Mouse (Mus musculus) embryo, embryonic 9.5 days (tissue): ENCODE measurements around the gene Ube2j1.
A peak's percentile ranks its signal among the peaks of the same experiment; 100 is the strongest.
"Not testable (repeated sequence)": the region's sequence is repeated elsewhere in the genome, so short reads cannot be mapped to it uniquely, and the experiment has no call there.

Experiments
- DNase-seq: peaks from one replicate; pipeline ENCODE4 v3.0.0-alpha.2; 2017; ENCODE audit errors: extremely low spot score

Ube2j1 gene

GRCm38 (mm10) chr4:33031195-33031960, at the start of gene Ube2j1:
Gene Ube2j1, plus strand, starts transcription at chr4:33031416.
- peak; percentile 88 for DNase-seq

GRCm38 (mm10) chr4:32981617-32982016, 49.6 kb upstream of the Ube2j1 start:
- no peak for DNase-seq

GRCm38 (mm10) chr4:32982041-32982715, 49.0 kb upstream of the Ube2j1 start:
- DNase-seq: peak; percentile 16

GRCm38 (mm10) chr4:32982716-32983175, 48.5 kb upstream of the Ube2j1 start, which contains the start of gene Rragd:
Gene Rragd, plus strand, starts transcription at chr4:32983037.
- DNase-seq: no peak

- peak; percentile 76 for DNase-seq
These were observed 47.8 kb upstream of the Ube2j1 start for GRCm38 (mm10) chr4:32983176-32984155.

GRCm38 (mm10) chr4:32984242-32984641, 47.0 kb upstream of the Ube2j1 start:
- DNase-seq: peak; percentile 42

GRCm38 (mm10) chr4:32984801-32985675, 46.2 kb upstream of the Ube2j1 start:
- peak; percentile 61 for DNase-seq

- peak; percentile 74 for DNase-seq
These were observed 45.5 kb upstream of the Ube2j1 start for GRCm38 (mm10) chr4:32985684-32986083.

GRCm38 (mm10) chr4:32987006-32987405, 44.2 kb upstream of the Ube2j1 start:
- DNase-seq: no peak

GRCm38 (mm10) chr4:32989346-32989745, 41.9 kb upstream of the Ube2j1 start:
- no peak for DNase-seq

- no peak for DNase-seq
These were observed 37.0 kb upstream of the Ube2j1 start for GRCm38 (mm10) chr4:32994168-32994567.

- DNase-seq: no peak
These were observed 35.1 kb upstream of the Ube2j1 start for GRCm38 (mm10) chr4:32996083-32996482.

- no peak for DNase-seq
These were observed 33.6 kb upstream of the Ube2j1 start for GRCm38 (mm10) chr4:32997571-32997970.

GRCm38 (mm10) chr4:32998996-32999395, 32.2 kb upstream of the Ube2j1 start:
- DNase-seq: no peak

- DNase-seq: no peak
These were observed 29.1 kb upstream of the Ube2j1 start for GRCm38 (mm10) chr4:33002081-33002480.

GRCm38 (mm10) chr4:33005595-33006470, 25.4 kb upstream of the Ube2j1 start:
- not testable (repeated sequence) for DNase-seq

- DNase-seq: no peak
These were observed 24.4 kb upstream of the Ube2j1 start for GRCm38 (mm10) chr4:33006844-33007243.

- DNase-seq: no peak
These were observed 23.6 kb upstream of the Ube2j1 start for GRCm38 (mm10) chr4:33007443-33008217.

GRCm38 (mm10) chr4:33010078-33010477, 21.1 kb upstream of the Ube2j1 start:
- DNase-seq: no peak
